Mouse (Mus musculus) heart, embryonic 12.5 days (tissue): ENCODE data around the gene Polr1e. TPM values are rescaled to one million over a fixed set of nuclear protein-coding genes. Genes with fewer than 3 reads are reported as not detected.

ENCODE experiments used
- ATAC-seq: fragments of 200-750 bp; cut with Nextera tagmentation; 2 replicates; pipeline ENCODE4 v1.8.0; 2017; ENCODE audit warnings: moderate TSS enrichment, moderate library complexity; ENCODE audit not compliant: insufficient number of reproducible peaks, low FRiP score
- H3K27ac ChIP-seq: fragments of 300-500 bp; sonication (generic); 2 replicates; pipeline ENCODE4 v1.5.1; 2016; ENCODE audit warnings: mild to moderate bottlenecking, moderate library complexity; ENCODE audit not compliant: poor library complexity, severe bottlenecking
- H3K27me3 ChIP-seq: fragments of 300-500 bp; sonication (generic); replicated peaks from 2 replicates; pipeline ENCODE4 v1.6.1; 2016; ENCODE audit warnings: mild to moderate bottlenecking, moderate library complexity
- H3K36me3 ChIP-seq: fragments of 300-500 bp; sonication (generic); 2 replicates; pipeline ENCODE4 v1.6.1; 2016; ENCODE audit warnings: mild to moderate bottlenecking, moderate library complexity
- H3K4me1 ChIP-seq: fragments of 300-500 bp; sonication (generic); replicated peaks from 2 replicates; pipeline ENCODE4 v1.6.1; 2016; ENCODE audit warnings: mild to moderate bottlenecking
- H3K4me2 ChIP-seq: fragments of 300-500 bp; sonication (generic); 2 replicates; pipeline ENCODE4 v1.6.1; 2016; ENCODE audit warnings: mild to moderate bottlenecking, moderate library complexity
- H3K4me3 ChIP-seq: fragments of 300-500 bp; sonication (generic); 2 replicates; pipeline ENCODE4 v1.5.1; 2016; ENCODE audit warnings: mild to moderate bottlenecking
- H3K9ac ChIP-seq: fragments of 300-500 bp; sonication (generic); 2 replicates; pipeline ENCODE4 v1.6.1; 2016; ENCODE audit warnings: mild to moderate bottlenecking, moderate library complexity
- H3K9me3 ChIP-seq: fragments of 300-500 bp; sonication (generic); replicated peaks from 2 replicates; pipeline ENCODE4 v1.6.1; 2016; ENCODE audit warnings: mild to moderate bottlenecking, moderate library complexity
- WGBS: fragments of 180-500 bp; shearing (Covaris S2); methylation state at CpG from one replicate; pipeline ENCODE4 v1.1.7; 2016; 5-methylcytosine and 5-hydroxymethylcytosine counted together
- polyA plus RNA-seq: library from polyadenylated mRNA; unstranded; fragments of >200 nt; fragmentation: Nextera tagmentation; extraction: Ambion mirVana; gene quantifications from 2 replicates; pipeline ENCODE4 v1.2.1, GENCODE M21; 2016

Gene Polr1e
- polyA plus RNA-seq, 1 experiment from 2014 or later = 52.1 TPM

GRCm38 (mm10) chr4:45084021-45084894, 65.9 kb downstream of the Polr1e start, which contains the start of gene Fbxo10:
Gene Fbxo10, minus strand, starts transcription at chr4:45084604.
- Histone ChIP-seq H3K4me1 (peaks cover 25% of the 10 kb centered on the region), H3K4me2 (peak within 1 kb of the TSS; percentile 76), H3K36me3 (no peaks in the 10 kb centered on the region; the same call in 1 of the 2 replicates), H3K27me3 (no peaks in the 10 kb centered on the region), H3K27ac (peak within 1 kb of the TSS; percentile 86), H3K9ac (peak within 1 kb of the TSS; percentile 99), H3K4me3 (peak within 1 kb of the TSS; percentile 95), H3K9me3 (no peaks in the 10 kb centered on the region)
- peak; percentile 98 for ATAC-seq
- under 1% methylated on average over 77 of the region's 77 CpGs for WGBS

DNA sequence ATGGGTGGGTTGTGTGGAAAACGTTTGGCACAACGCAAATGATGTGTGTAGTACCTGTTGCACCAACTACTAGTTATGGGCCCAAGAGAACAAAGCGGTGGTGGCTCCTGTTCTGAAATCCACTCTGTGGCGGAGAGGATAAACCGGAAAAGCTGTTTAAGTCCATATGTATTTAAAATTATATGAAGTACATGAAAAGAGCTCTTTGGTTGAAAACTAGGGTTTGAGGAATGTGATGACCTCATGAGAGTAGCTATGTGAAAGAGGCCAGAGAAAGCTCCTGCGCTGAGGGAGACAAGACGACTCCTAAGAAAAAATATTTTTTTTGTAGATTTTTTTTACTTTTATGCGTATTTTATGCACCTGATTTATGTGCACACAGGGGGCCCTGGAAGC, 66.5 kb downstream of the Polr1e start:
- peak overlapping the region; percentile 46; the same call in 1 of the 2 replicates for H3K9ac ChIP-seq
- H3K27me3 ChIP-seq = no peaks in the 10 kb centered on the region
- 42% methylated on average over 8 of the region's 8 CpGs for WGBS
- H3K4me3 ChIP-seq = peak overlapping the region; percentile 95
- peak overlapping the region; percentile 68; the same call in 1 of the 2 replicates for H3K27ac ChIP-seq
- H3K4me2 ChIP-seq = peak overlapping the region; percentile 76
- H3K36me3 ChIP-seq = no peaks in the 10 kb centered on the region; the same call in 1 of the 2 replicates
- H3K9me3 ChIP-seq = no peaks in the 10 kb centered on the region
- peaks cover 25% of the 10 kb centered on the region for H3K4me1 ChIP-seq
- no peak; the same call in 1 of the 2 replicates for ATAC-seq

Other genes starting within 250 kb of the Polr1e start
- 89.0 and 89.3 TPM in 2 replicates for gene Grhpr, start 37.2 kb upstream of the Polr1e start, polyA plus RNA-seq
- gene Zbtb5, start 6.2 kb upstream of the Polr1e start, polyA plus RNA-seq = 19.5 and 20.4 TPM in 2 replicates
- gene Fbxo10, start 66.0 kb downstream of the Polr1e start, polyA plus RNA-seq = 17.7 TPM in 2 replicates
- 207 and 213 TPM in 2 replicates for gene Tomm5, start 89.5 kb downstream of the Polr1e start, polyA plus RNA-seq
- gene Frmpd1, start 166.3 kb downstream of the Polr1e start, polyA plus RNA-seq = 3.3 and 3.5 TPM in 2 replicates